Mouse (Mus musculus) brain, adult 2 months (tissue): ENCODE results near the gene Fto.

ENCODE experiments used
- DNase-seq: peaks from one replicate; pipeline ENCODE4 v3.0.0; 2011; ENCODE audit warnings: low read depth, low spot score

The Fto gene

DNA sequence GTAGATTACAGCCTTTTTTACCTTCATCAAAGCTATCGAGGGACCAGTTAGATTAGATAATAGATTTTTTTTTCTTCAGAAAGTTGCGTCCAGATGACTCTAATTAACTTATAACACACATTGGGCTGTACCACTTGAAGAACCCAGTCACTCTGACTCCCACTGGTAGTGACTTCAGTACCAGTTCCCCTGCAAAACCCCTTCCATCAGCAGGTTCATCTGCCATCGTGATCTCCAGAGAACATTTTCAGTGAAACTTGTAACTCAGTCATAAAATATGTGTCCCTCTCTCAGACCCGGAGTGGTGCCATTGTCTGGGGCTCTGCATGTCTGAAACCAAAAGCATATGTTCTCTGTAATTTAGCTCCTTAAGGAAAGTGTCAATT, 211.5 kb downstream of the Fto start:
- no peak for DNase-seq

DNA sequence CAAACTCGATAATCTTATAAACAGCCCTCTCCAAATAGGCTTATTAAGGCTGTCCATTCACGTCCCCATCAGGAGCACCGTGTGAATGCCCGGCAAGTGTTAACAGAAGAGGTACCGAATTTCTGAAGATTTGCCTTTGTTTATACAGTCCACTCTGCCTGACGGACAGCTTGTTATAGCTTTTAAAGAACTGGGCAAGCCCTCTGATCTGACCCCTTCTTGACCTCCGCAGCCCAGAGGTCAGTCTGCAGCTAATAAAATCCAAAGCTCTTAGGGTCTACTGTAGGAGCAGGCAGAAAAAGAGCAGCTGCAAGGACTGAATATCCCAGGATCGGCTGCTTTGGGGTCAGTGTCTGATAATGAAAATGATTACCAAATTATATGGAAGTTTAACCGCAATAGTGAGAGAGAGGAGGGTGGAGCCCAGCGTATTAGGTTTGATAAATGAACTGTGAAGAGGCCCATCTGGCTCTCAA, 212.1 kb downstream of the Fto start:
- DNase-seq, result no peak

DNA sequence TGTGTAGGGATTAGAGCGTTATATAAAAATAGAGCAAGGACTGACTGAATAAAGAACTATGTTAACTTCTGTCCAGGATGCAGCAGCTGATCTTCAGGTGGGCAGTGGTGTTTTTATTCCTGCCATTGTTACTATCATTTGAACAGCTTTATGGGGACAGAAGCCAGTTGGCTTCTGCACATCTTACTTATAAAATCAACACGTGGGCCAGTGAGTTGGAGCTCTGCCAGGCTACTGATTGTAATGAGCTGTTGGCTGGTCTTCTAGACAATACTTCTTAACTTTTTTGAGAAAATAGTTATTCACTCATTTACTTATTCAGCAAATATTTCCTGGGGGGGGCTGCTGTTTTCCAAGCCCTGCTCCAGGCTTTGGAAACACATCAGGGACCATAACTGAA, 215.6 kb downstream of the Fto start:
- peak; percentile 39 for DNase-seq

DNA sequence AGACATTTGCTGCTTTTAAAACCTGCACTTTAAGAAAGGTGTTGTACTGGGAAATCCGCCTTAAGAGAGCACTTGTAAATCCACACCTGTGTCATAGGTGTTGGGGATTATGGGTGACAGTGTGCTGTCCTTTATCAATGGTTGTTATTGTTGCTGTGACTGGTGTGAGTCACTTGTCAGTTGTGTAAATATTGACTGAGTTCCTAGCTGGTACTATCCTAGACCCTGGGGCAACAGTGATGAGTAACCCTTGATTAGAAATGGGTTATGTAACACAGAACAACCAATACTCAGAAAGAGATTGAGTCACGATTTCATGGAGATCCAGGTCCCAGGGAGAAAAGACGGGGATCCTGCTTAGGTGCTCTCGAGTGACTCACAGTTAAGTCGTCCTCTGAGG, 216.4 kb downstream of the Fto start:
- no peak for DNase-seq

DNA sequence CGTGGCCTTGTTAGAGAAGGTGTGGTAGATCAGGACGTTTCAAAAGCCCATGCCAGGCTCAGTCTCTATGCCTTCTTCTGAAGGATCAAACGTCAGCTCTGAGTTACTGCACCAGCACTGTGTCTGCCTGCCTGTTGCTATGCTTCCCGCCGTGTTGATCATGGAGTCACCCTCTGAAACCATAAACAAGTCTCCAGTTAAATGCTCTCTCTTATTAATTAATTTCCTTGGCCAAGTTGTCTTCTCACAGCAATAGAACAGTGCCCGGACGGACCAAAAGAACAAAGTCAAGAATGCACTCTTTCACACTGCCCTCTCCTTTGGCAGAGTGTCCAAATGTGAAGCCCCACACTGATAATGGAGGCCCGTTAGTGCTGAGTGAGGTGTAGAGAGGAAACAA, 217.3 kb downstream of the Fto start:
- DNase-seq, result no peak

DNA sequence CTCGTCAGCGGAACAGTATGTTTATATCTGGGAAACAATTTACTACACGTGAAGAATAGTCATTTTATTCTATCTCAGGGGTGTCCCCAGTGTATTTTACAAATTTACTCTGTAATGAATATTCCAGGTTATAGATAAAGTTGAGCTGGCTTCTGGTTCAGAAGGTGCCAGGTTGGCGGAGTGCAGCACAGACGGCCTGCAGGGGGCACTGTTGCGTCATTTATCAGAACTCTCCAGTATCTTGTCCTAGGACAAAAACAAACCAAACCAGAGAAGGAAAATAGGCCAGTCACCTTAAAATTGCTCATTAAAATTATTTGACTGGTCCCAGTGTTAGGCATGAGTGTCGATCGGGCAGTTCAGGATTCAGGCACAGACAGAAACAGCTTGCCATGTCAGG, 218.6 kb downstream of the Fto start:
- peak; percentile 81 for DNase-seq

DNA sequence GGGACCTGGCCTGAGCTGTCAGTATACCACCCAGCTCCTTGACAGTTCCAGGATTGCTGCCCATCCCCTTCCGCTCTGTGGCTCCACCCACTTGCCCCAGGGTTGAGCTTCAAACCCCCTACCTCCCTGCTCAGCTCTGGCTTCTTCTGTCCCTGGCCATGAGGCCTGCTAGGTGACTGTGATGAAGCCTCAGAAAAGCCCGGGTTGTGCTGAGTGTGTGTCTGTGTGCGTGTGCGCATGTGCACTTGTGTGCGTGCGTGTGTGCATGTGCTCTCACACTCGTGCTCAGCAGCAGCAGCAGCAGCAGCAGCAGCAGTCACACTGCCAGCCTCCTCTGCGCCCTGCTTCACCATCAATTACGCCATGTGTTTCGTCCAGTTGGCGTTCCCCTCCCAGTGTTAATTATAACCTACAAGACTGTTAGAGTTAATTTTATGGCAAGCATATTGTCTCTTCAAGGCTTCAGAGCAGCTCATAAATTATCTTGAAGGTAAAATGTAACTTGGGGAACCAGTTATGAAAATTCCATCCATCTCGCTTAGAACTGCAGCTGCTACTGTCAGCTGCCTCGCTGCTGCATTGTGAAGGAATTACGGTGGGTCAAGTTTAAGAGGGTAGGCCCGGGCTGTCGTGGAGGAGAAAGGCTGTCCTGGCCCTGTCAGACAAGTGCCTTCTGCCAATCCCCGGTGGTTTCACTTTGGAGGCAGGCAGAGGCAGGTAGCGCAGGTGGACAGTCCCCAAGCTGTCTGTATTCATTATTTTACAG, 219.5 kb downstream of the Fto start:
- DNase-seq, result peak; percentile 61

DNA sequence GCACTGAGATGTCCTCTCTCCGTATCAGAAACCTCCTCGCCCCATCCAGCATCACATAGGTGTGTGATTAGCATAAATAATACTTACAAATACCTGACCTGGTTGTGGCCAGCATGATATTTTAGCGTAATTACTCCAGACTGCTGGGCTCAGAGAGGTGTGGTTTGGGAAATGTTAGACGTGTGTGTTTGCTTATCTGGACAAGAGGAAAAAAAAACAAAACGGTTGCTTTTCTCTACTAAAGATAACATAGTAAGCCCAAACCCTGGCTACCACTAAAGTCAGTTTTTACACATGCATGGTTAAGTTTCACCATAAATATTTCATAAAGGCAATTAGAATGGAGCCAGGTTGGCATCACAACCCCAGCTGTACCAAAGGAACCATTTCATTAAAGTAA, 221.4 kb downstream of the Fto start:
- DNase-seq, result no peak

DNA sequence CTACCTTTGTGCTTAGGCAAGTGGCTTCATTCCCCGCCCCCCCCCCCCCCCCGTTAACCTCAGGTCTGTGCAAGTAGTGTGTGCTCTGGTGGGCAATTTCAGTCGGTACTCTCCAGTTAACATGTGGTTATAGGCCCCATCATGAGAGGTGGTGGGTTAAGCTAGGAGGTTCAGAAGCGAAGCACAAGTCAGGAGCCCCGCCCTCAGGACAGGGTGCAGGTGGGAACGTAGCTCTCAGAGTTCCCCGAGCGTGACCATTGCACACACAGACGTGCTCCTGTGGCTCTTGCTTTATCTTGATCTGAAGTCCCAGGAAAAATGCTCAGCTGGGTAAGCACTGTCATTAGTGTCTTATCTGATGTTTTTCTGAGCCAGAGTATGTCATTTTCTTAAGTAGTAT, 224.8 kb downstream of the Fto start:
- no peak for DNase-seq

DNA sequence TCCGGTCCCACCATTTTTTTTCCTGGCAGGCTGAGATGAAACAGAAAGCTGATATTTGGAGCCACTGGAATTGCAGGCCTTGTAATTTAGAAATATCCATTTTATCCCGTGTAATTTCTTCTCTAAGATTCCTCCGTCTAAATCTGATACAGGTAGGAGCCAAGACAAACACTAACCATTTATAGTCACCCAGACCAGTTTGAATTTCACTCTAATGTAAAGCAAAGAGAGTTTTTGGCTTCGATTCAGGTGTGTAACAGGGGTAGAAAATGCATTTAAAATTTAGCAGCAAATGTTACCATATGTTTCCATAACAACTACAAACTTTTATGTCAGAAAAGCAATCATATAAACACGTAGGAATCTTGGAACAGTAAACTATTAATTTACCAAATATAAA, 225.6 kb downstream of the Fto start:
- no peak for DNase-seq

DNA sequence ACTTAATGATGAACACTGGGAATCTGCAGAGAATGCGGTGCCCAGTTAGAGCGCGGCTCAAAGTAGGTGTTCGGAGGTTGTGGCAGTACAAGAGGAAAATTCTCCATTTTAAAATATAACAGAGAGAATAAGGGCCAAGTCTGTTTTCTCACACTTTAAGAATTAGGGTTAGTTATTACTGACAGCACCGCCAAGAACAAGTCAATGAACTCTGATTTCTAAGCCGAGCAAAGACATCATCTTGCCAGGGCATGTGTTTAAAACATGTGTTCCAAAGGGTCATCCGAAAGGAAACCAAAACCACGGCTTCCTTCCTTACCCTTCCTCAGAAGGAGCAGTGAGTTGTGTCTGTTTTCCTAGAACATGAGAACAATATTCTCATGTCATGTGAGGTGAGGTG, 226.3 kb downstream of the Fto start:
- DNase-seq, result no peak

DNA sequence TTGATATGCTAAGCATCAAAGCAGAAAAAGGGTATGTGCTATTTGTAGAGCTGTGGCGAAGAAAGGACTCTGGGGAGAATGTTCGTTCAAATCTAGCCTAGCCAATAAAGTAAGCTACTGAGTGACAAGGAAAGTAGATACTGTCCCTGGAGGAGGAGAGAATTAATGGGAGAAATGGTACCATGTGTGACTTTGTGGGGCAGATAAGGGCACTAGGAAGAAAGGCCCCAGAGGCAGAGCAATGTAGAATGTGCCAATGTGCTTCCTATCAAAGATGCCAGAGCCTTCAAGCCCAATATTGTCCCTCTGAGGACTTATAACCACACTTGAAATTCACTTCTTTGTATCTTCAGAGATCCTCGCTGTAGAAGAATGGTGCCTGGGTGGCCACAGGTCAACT, 227.9 kb downstream of the Fto start:
- no peak for DNase-seq

DNA sequence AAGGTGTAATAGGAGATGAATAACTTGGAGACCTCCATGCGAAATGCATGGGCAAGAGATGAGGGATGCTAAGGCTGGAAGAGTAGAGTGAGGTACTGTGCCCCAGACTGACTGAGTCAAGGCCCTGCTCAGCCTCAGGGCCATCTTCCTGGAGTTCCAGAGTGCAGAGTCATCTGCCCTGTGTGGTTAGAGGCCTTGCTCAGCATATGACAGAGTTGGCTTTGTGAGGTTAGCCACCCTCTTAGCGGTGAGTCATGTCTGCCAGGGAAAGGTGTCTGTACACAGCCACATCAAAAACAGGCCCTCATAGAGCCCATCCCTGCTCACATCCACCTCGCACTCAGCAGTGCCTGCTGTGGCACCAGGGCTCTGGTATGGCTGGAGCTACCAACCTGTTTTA, 232.2 kb downstream of the Fto start:
- DNase-seq, result peak; percentile 24

DNA sequence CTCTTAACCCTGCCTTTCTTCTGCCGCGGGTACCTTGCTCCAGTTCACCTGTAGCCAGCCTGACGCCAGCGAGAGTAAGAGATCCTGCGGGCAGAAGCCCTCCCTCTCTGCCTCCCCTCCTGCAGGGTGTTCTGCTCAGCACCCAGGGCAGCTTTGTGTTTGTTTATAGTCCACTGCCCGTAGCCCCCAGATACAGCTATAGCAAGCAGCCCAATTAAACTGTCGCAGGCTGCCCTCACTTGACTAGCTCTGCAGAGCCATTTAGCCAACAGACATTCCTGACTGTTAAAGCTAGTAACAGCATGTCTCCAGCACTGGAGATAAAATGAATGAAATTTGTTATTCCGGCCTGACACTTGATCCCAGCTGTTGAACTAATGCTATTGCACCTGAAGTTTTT, 233.3 kb downstream of the Fto start:
- DNase-seq, result no peak

DNA sequence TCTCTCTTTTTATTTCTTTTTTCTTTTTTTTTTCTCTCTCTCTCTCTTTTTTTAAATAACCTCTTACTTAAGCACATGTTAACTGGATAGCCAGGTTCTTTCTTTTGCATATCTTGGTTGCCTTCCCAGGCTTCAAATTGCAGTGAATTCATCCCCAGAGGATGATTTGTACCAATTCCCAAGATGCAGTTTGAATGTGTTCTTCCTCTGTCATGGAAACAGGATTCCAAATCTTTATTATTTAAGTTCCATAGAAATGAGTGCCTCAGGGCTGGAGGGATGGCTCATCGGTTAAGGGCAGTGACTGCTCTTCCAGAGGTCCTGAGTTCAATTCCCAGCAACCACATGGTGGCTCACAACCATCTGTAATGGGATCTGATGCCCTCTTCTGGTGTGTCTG, 236.8 kb downstream of the Fto start:
- DNase-seq, result no peak

DNA sequence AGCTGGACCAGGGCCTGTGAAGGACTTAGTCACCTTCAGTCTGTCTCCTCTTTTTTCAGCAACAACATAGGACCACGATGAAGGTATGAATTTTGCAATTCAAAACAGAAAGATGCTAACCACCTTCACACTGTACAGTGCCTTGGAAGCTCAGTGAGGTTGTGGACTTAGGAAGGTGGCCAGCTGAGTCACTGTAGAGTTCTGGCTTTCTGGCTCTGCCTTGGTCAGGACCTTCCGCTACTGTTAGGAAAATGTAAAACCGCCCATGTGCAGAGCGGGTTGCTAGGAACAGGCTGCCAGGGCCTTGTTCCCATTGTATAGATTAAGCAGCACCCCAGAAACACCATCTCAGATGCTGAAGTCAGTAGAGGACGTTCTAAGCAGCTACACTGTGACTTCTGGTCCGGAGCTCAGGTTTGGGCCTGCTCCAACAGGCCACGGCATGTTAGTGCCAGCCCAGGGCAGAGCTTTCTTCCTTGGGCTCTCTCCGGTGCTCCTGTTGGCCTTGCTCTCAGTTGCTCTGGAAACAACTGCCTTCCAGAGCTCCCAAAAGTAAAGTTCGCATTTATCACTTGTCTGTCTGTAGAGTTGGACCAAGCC, 237.9 kb downstream of the Fto start:
- peak; percentile 69 for DNase-seq

DNA sequence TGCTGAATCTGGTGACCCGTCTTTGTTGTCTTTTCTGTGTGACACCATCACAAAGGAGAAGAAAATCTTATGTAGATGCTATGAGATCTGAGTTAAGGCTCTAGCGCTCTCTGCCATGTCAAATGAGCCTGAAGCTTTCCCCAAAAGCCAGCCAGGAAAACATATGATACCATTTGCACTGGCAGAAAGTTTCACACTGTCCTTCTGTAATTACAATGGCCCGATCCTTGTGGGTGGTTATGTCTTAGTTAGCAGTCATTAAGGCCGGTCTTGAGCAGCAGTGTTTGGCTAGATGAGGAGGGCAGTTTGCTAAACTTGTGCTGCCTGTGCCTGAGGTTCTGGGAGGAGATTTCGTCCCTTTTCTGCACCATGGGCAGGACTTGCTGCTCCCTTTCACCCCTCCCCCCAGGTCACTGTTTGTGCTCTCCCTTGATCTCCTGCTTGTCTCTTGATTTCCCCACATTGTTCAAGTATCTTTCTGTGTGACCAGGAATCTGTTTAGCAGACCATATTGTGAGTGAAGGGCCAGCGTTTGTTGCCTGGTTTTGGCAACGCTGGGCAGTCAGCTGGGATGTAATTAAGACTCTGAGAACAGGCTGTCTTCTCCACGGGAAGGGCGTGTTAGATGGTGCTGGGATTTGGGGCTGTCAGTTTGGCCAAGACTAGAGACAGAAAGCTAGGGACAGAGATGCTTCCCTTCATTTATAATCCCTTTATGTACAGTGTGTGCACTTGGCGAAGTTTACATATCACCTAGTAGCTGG, 238.6 kb downstream of the Fto start:
- peak; percentile 95 for DNase-seq

DNA sequence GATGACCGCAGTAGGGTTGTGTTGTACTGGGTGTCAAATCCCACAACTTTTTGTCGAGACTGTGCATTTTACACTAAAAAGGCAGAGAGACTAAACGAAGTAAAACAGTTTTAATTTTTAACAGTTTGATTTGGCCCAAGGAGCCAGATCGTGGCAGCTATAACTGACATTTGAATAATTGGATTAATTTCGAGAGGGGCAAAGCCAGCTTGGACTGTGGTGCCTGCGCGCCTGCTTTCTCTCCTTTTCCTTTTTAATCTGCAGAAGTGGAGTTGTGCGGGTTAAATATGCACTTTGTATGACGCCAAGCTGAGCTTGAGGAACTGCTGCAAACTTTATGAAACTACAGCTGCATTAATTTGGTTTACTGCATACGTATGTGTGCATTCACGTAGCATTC, 239.3 kb downstream of the Fto start:
- no peak for DNase-seq

DNA sequence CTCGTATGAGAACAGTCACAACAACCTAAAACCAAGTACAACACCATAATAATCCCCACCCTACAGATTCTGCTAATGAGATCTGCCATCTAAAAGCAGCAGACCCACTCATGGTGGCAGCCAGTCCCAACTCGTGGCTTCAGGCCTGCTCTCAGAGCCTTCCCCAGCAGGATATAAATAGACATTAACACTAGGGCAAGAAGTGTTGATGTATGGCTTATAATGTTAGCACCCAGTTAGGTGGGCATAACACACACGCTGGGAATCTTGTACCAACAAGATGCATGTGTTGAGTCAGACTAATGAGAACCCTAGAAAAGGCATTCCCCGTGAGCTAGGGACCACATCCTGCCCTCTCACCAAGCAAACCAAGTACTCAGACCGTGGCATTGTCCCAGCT, 240.1 kb downstream of the Fto start:
- no peak for DNase-seq

DNA sequence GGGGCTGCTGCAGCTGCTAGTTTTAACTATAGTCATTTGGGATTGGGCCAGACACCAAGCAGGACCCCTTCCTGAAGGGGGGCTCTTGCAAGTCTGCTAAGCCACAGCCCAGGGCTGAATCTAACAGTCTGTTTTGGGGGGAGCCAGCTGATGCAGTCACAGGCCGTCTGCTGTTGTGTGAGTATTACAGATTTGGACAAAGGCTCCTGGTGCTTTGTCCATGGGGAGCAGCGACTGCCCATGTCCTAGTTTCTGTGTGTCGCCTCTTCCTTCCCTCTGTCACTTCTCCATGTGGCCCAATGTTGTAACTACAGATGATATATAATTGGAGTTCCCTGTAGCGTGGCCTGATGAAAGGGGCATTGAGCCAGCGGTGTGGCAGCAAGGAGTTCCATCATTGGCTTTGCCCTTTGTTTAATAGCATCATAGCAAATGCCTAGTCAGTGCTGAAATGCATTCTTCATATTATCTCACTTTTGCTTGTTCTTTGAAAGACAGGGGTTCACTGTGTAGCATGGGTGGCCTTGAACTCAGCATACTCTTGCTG, 243.8 kb downstream of the Fto start:
- DNase-seq, result no peak

DNA sequence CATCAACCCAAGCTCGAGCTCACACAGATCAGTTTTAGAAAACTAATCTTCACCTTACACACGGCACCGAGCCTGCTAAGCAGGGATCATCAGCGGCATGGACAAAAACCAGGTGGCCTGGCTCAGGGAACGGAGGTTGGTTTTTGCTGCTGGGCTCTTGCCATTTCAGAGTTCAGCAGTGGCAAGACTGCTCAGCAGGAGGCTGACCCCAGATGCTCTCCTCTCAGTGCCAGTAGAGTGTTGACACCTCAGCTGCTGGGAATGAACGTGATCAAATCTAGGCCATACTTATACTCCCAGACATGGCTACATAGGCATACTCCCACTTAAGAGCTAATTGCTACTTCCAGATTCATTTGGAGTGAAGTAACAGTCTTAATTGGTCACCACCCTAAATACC, 245.1 kb downstream of the Fto start:
- peak; percentile 85 for DNase-seq

DNA sequence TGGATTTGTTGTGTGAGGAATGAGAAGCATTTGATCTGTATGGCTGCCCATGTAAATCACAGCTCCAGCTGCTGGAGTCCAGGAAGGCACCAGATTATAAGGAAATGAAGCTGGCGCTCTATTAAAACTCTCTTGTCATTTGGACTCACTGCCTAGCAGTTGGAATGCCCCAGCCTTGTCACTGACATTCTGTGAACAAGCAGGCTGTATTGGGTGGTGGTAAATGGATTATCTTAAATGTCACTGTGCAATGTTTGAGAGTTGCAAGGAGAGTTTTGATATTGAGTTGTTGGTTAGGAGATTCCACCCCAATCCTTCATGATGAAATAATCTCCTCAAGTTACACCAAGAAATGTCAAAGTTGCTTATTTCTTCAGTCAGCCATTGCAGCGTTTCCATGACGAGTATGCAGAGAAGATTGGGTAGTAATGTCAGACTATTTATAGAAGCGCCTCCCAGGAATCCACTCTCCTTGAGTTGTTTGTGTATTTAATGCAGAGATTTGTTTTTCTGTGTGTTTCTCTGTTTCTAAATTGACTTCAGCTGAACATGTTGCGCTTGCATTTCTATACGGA, 246.8 kb downstream of the Fto start:
- DNase-seq, result no peak
